Mouse (Mus musculus) bone marrow, adult 2 months (tissue): ENCODE measurements around the gene Cers3.

Source experiments
- CTCF ChIP-seq: fragments of 200-500 bp; IDR thresholded peaks from 2 replicates; pipeline ENCODE4 v1.5.1; 2011; ENCODE audit warnings: low read length, control low read depth; ENCODE audit not compliant: control insufficient read depth, insufficient read depth
- POLR2A ChIP-seq: fragments of 200-500 bp; IDR thresholded peaks from 2 replicates; pipeline ENCODE4 v1.6.1; 2011; ENCODE audit warnings: low read depth, mild to moderate bottlenecking, control low read depth, low read length, borderline replicate concordance; ENCODE audit not compliant: control insufficient read depth

DNA sequence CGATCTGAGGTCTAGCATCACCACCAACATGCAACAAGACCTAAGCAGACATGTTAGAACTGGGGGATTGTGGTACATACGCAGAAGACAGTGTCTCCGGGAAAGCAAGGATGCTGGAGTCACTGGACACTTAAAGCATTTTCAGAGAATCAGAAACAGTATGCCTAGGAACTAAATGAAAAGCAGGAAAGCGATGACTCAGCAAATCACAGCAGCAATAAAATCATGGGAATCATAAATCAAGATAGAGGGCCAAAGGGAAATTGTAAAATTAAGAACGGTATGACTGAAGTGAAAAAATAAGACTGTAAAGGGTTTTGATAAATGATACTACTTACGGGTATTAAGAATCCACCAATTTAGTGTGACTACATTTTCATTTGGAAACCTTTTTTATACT lies 27.9 kb downstream of the Cers3 start:
- TF ChIP-seq CTCF (no peak), POLR2A (no peak)
